Mouse (Mus musculus) heart, postnatal 0 days (tissue): ENCODE measurements around the gene Rcan3.

Source experiments
- CTCF ChIP-seq: IDR thresholded peaks from 2 replicates; pipeline ENCODE4 v1.5.1; 2016; ENCODE audit warnings: antibody characterized with exemption, control low read depth, low read depth
- EP300 ChIP-seq: IDR thresholded peaks from 2 replicates; pipeline ENCODE4 v1.6.1; 2016; ENCODE audit warnings: antibody characterized with exemption, low read depth

DNA sequence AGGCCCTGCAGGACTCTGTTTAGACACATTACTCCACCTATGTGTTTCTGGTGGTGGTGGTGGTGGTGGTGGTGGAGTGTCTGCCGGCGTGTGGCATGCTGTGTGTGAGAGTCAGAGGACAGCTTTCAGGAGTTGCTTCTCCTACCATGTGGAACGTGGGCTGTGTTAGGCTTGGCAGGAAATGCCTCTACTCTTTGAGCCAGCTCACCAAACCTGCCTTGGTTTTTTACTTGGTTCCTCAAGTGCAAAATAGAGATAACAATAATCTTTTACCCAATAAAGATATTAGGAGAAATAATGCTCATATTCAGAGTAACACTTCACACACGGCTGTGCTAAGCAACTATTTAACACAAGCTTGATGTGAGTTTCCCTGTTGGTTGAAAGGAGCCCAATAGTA lies 4.3 kb downstream of the Rcan3 start:
- TF ChIP-seq EP300 (no peak), CTCF (no peak)
